Mouse (Mus musculus): ENCODE results near the gene Pde1c.

DNA sequence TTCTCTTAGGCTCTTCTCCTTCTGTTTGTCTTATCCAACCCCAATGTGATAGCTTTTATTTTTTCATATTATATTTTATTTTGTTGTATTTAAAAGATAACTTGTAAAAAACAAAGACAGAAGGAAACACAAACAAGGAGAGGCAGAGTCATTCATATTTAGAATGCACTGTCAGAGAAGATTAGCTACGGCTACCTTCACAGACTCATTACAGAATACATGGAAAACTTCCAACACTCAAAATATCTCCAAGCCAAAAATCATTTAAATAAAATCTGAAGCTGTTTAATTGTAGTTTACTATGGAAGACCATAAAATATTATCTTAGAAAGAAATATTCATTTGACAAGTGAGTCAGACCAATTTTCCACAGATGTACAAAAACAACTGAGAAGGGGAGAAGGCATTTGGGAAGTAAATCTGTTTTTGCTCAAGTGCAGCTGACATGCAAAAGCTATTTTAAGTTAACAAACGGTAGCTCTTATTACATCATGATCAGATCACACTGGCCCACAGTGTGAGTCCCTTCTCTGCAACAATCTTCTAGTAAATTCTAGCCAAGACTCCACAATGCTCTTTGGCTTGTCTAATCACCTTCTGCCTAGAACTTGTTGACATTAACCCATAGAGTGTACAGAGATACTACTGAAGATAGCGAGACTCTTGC, 438.3 kb downstream of the Pde1c start:
- TF ChIP-seq CTCF (IDR thresholded peaks at IDR 0.05; ENCODE audit: control insufficient read depth, insufficient read depth, low read length) (no peak), POLR2A (IDR thresholded peaks at IDR 0.05; ENCODE audit: borderline replicate concordance, control insufficient read depth, low read depth, low read length) (no peak)
